Mouse (Mus musculus) heart, embryonic 12.5 days (tissue): ENCODE measurements around the gene Hist1h4d. TPM values are rescaled to one million over a fixed set of nuclear protein-coding genes. Genes with fewer than 3 reads are reported as not detected.
A peak's percentile ranks its signal among the peaks of the same experiment; 100 is the strongest.
"Not testable (repeated sequence)": the region's sequence is repeated elsewhere in the genome, so short reads cannot be mapped to it uniquely, and the experiment has no call there.

Experiments
- ATAC-seq: fragments of 200-750 bp; cut with Nextera tagmentation; 2 replicates; pipeline ENCODE4 v1.8.0; 2017; ENCODE audit warnings: moderate TSS enrichment, moderate library complexity; ENCODE audit not compliant: insufficient number of reproducible peaks, low FRiP score
- H3K27ac ChIP-seq: fragments of 300-500 bp; sonication (generic); 2 replicates; pipeline ENCODE4 v1.5.1; 2016; ENCODE audit warnings: mild to moderate bottlenecking, moderate library complexity; ENCODE audit not compliant: poor library complexity, severe bottlenecking
- H3K27me3 ChIP-seq: fragments of 300-500 bp; sonication (generic); replicated peaks from 2 replicates; pipeline ENCODE4 v1.6.1; 2016; ENCODE audit warnings: mild to moderate bottlenecking, moderate library complexity
- H3K36me3 ChIP-seq: fragments of 300-500 bp; sonication (generic); 2 replicates; pipeline ENCODE4 v1.6.1; 2016; ENCODE audit warnings: mild to moderate bottlenecking, moderate library complexity
- H3K4me1 ChIP-seq: fragments of 300-500 bp; sonication (generic); replicated peaks from 2 replicates; pipeline ENCODE4 v1.6.1; 2016; ENCODE audit warnings: mild to moderate bottlenecking
- H3K4me2 ChIP-seq: fragments of 300-500 bp; sonication (generic); 2 replicates; pipeline ENCODE4 v1.6.1; 2016; ENCODE audit warnings: mild to moderate bottlenecking, moderate library complexity
- H3K4me3 ChIP-seq: fragments of 300-500 bp; sonication (generic); 2 replicates; pipeline ENCODE4 v1.5.1; 2016; ENCODE audit warnings: mild to moderate bottlenecking
- H3K9ac ChIP-seq: fragments of 300-500 bp; sonication (generic); 2 replicates; pipeline ENCODE4 v1.6.1; 2016; ENCODE audit warnings: mild to moderate bottlenecking, moderate library complexity
- H3K9me3 ChIP-seq: fragments of 300-500 bp; sonication (generic); replicated peaks from 2 replicates; pipeline ENCODE4 v1.6.1; 2016; ENCODE audit warnings: mild to moderate bottlenecking, moderate library complexity
- WGBS: fragments of 180-500 bp; shearing (Covaris S2); methylation state at CpG from one replicate; pipeline ENCODE4 v1.1.7; 2016; 5-methylcytosine and 5-hydroxymethylcytosine counted together
- polyA plus RNA-seq: library from polyadenylated mRNA; unstranded; fragments of >200 nt; fragmentation: Nextera tagmentation; extraction: Ambion mirVana; gene quantifications from 2 replicates; pipeline ENCODE4 v1.2.1, GENCODE M21; 2016

Gene Hist1h4d
- polyA plus RNA-seq, 1 experiment from 2014 or later: 43.5 TPM

DNA sequence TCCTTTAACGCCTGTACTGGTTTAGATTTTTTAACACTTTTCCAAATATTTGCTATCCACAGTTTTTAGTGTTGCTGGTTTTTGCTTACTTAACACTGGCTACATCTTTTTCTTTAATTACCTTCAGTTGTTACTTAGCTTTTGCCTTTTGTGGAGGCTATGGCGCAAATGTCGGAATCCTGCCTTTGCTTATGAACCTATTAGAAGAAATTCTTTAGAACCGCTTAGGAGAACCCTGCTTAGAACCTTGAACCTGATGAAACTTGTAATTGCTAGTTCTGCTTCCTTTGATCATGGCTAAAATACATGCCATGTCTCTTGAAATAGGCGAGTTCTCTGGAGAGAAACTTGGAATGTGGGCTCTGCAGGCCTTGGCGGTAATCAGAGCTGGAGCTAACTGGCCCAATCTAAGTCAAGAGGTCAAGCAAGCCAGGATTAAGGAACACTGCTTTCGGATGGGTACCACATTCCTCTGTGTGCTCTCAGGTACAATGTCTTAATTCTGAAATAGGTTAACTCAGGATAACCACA, 5.0 kb upstream of the Hist1h4d start:
- peak overlapping the region; percentile 57 for H3K4me3 ChIP-seq
- no peaks in the 10 kb centered on the region for H3K36me3 ChIP-seq
- ATAC-seq: no peak
- peaks cover 17% of the 10 kb centered on the region for H3K4me1 ChIP-seq
- peak overlapping the region; percentile 89 for H3K9ac ChIP-seq
- no peaks in the 10 kb centered on the region for H3K27me3 ChIP-seq
- H3K27ac ChIP-seq: peak overlapping the region; percentile 82
- no peaks in the 10 kb centered on the region for H3K9me3 ChIP-seq
- 15% methylated on average over 7 of the region's 7 CpGs for WGBS
- peak overlapping the region; percentile 85 for H3K4me2 ChIP-seq

DNA sequence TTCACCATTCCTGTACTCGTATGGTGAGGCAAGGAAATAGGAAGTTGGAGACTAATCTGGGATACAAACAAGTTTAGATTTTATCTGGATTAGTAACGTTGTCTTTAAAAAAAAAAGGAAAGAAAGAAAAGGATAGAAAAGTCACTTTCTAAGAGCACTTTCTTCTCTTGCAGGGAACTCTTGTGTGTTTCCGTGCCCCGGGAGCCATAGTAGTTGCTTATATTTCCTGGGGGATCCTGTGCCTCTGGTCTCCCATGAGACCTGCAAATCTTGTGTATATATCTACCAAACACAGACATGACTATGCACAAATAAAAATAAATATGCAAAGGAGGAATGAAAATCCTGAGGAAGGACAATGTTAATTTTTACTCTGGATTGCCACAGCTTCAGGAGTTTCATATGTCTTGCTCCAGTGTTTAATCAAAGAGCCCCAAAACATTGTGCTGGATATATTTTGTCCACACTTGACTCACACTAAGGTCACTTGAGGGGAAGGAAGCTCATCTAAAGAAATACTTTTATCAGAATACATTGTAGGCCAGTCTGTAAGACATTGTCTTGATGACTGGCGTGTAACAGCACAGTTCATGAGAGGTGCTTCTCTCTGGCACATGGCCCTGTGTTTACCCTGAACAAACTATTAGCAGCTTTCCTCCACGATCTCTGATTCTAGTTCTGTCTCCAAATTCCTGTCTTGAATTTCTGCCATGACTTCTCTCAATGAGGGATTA, 4.3 kb upstream of the Hist1h4d start:
- H3K9ac ChIP-seq: peak overlapping the region; percentile 89
- peaks cover 20% of the 10 kb centered on the region for H3K4me1 ChIP-seq
- no peak for ATAC-seq
- H3K27ac ChIP-seq: peak overlapping the region; percentile 82
- 58% methylated on average over 6 of the region's 6 CpGs for WGBS
- H3K9me3 ChIP-seq: no peaks in the 10 kb centered on the region
- H3K4me2 ChIP-seq: peak overlapping the region; percentile 85
- peak overlapping the region; percentile 57 for H3K4me3 ChIP-seq
- no peaks in the 10 kb centered on the region for H3K36me3 ChIP-seq
- H3K27me3 ChIP-seq: no peaks in the 10 kb centered on the region

GRCm38 (mm10) chr13:23577835-23578234, 3.6 kb upstream of the Hist1h4d start:
- Histone ChIP-seq H3K4me2 (no peak overlapping the region), H3K4me3 (no peak overlapping the region), H3K27me3 (no peaks in the 10 kb centered on the region), H3K27ac (no peak overlapping the region), H3K4me1 (peaks cover 24% of the 10 kb centered on the region), H3K9me3 (no peaks in the 10 kb centered on the region), H3K36me3 (no peaks in the 10 kb centered on the region), H3K9ac (no peak overlapping the region)
- ATAC-seq: no peak
- 87% methylated on average over 1 of the region's 1 CpGs for WGBS

- Histone ChIP-seq H3K27ac (peak overlapping the region; percentile 65), H3K27me3 (no peaks in the 10 kb centered on the region), H3K4me3 (peak overlapping the region; percentile 45), H3K4me2 (peak overlapping the region; percentile 71), H3K9ac (peak overlapping the region; percentile 69), H3K4me1 (peaks cover 19% of the 10 kb centered on the region), H3K36me3 (no peaks in the 10 kb centered on the region), H3K9me3 (no peaks in the 10 kb centered on the region)
- WGBS: 12% methylated on average over 6 of the region's 6 CpGs
- no peak for ATAC-seq
Measured at GRCm38 (mm10) chr13:23582219-23583056, 1.0 kb downstream of the Hist1h4d start.

DNA sequence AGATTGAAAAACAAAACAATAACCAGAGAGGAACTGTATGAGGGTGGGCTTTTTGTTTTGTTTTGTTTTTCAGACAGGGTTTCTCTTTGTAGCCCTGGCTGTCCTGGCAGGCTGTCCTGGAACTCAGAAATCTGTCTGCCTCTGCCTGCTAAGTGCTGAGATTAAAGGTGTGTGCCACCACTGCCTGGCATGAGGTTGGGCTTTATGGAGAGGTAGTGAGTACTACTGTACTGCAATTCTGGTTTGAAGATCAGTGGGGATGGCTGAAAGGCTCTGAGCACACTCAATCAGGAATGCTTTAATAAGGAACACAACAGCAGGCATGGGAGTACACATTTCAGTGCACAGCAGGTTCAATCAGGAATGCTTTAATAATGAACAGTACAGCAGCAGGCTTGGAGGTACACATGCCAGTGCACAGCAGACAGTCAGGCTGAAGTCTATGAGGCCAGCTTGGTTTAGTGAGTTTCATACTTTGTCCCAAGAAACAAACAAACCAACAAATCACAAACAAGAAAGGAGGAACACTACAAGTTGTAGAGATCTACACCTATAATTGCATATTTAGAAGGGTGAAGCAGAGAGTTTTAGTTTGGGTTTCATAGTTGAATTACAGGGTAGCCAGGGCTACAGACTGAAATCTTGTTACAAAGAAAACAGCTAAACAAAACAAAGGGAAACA, 2.1 kb downstream of the Hist1h4d start:
- no peaks in the 10 kb centered on the region for H3K36me3 ChIP-seq
- H3K9me3 ChIP-seq: no peaks in the 10 kb centered on the region
- H3K4me3 ChIP-seq: 0 out of 2 replicates have a peak overlapping the region, but pooled peaks have one; percentile 9
- 0 out of 2 replicates have a peak overlapping the region, but pooled peaks have one; percentile 12 for H3K9ac ChIP-seq
- peaks cover 19% of the 10 kb centered on the region for H3K4me1 ChIP-seq
- H3K27me3 ChIP-seq: no peaks in the 10 kb centered on the region
- ATAC-seq: no peak
- H3K27ac ChIP-seq: peak overlapping the region; percentile 65
- no peak overlapping the region for H3K4me2 ChIP-seq

DNA sequence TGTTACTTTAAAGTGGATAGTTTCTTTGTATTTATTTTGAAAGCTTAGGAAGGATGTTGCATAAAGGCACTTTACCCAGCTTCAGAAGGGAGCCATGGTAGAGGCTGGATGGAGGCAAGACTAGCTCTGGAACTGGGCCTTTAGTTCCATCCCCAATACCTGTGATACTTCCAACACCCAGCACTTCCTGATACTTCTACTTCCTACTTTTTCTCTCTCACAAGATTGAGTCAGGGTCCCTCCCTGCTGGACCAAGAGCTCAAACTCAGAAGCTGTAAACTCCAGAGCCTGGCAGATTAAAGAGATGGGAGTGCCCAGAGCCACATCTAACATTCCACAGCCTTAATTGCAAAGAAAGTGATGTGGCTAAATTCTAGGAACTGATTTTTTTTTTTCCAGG, 2.9 kb downstream of the Hist1h4d start:
- H3K36me3 ChIP-seq: no peaks in the 10 kb centered on the region
- peak overlapping the region; percentile 97 for H3K27ac ChIP-seq
- peaks cover 19% of the 10 kb centered on the region for H3K4me1 ChIP-seq
- peak overlapping the region; percentile 17; the same call in 1 of the 2 replicates for H3K4me3 ChIP-seq
- no peak for ATAC-seq
- H3K9ac ChIP-seq: peak overlapping the region; percentile 61
- peak overlapping the region; percentile 62 for H3K4me2 ChIP-seq
- H3K9me3 ChIP-seq: no peaks in the 10 kb centered on the region
- no peaks in the 10 kb centered on the region for H3K27me3 ChIP-seq

DNA sequence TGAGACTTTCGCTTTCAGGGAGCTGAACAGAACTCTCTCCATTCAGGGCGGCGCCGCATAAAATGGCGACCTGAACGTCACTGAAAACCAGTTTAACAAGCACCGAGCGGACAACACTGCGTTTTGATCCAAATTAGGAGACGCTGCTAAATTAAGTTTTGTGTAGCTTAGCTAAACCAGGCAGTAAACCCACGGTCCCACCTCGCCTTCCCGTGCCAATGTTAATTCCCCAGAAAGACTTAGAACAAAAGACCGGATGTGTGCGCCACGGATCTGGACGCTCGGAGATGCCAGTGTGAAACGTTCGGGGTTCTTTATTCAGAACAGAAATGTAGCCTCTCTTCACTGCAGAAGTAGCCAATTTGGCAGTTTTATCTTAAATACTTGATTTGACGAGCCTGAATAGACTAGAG, 3.6 kb downstream of the Hist1h4d start:
- no peaks in the 10 kb centered on the region for H3K27me3 ChIP-seq
- H3K9me3 ChIP-seq: no peaks in the 10 kb centered on the region
- H3K27ac ChIP-seq: peak overlapping the region; percentile 97
- no peak for ATAC-seq
- H3K4me3 ChIP-seq: peak overlapping the region; percentile 55
- H3K4me2 ChIP-seq: peak overlapping the region; percentile 90
- WGBS: under 1% methylated on average over 21 of the region's 21 CpGs
- H3K36me3 ChIP-seq: no peaks in the 10 kb centered on the region
- H3K4me1 ChIP-seq: peaks cover 19% of the 10 kb centered on the region
- H3K9ac ChIP-seq: peak overlapping the region; percentile 88

GRCm38 (mm10) chr13:23585442-23586098, 4.2 kb downstream of the Hist1h4d start:
- ATAC-seq: peak; percentile 87

GRCm38 (mm10) chr13:23586099-23586939, 4.9 kb downstream of the Hist1h4d start:
- H3K4me3 ChIP-seq: peak overlapping the region; percentile 46
- no peaks in the 10 kb centered on the region for H3K36me3 ChIP-seq
- no peak for ATAC-seq
- peak overlapping the region; percentile 67 for H3K9ac ChIP-seq
- peaks cover 19% of the 10 kb centered on the region for H3K4me1 ChIP-seq
- WGBS: 2% methylated on average over 22 of the region's 22 CpGs
- H3K27ac ChIP-seq: peak overlapping the region; percentile 91
- no peaks in the 10 kb centered on the region for H3K27me3 ChIP-seq
- H3K4me2 ChIP-seq: peak overlapping the region; percentile 68
- H3K9me3 ChIP-seq: no peaks in the 10 kb centered on the region

More at GRCm38 (mm10) chr13:23585442-23586098, 4.2 kb downstream of the Hist1h4d start:
- Histone ChIP-seq H3K4me3 (peak overlapping the region; percentile 55), H3K27ac (peak overlapping the region; percentile 97), H3K4me2 (peak overlapping the region; percentile 90), H3K9ac (peak overlapping the region; percentile 88), H3K4me1 (peaks cover 19% of the 10 kb centered on the region)
- not testable (repeated sequence) for H3K9me3 ChIP-seq, H3K27me3 ChIP-seq, H3K36me3 ChIP-seq
- WGBS: 0% methylated on average over 34 of the region's 36 CpGs

DNA sequence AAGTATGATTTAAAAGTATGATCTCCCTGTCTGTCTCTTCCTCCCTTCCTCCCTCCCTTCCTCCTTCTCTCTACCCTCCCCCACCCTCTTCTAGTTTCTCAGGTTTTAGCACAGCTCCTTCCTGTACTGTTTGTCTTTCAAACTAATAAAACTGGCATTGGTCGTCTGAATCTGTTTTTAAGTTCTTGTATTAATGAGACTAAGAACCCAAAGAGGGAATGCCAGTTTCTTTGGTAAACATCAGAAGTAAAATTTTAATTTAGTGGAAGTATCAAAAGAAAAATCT, 5.5 kb downstream of the Hist1h4d start:
- no peaks in the 10 kb centered on the region for H3K9me3 ChIP-seq
- no peak for ATAC-seq
- whole genome bisulfite sequencing: 19% methylated on average over 1 of the region's 1 CpGs

More for the DNA sequence above, 5.5 kb downstream of the Hist1h4d start:
- Histone ChIP-seq H3K27ac (peak overlapping the region; percentile 91), H3K4me3 (peak overlapping the region; percentile 46), H3K9ac (peak overlapping the region; percentile 67), H3K36me3 (no peaks in the 10 kb centered on the region), H3K27me3 (no peaks in the 10 kb centered on the region), H3K4me2 (peak overlapping the region; percentile 68), H3K4me1 (peaks cover 18% of the 10 kb centered on the region)
